Mouse (Mus musculus): ENCODE results near the gene Prdx5. TPM values are rescaled to one million over a fixed set of nuclear protein-coding genes. Genes with fewer than 3 reads are reported as not detected.

Gene Prdx5
- total and polyA plus RNA-seq, 3 experiments: 130 to 246 TPM; not detected in 1

DNA sequence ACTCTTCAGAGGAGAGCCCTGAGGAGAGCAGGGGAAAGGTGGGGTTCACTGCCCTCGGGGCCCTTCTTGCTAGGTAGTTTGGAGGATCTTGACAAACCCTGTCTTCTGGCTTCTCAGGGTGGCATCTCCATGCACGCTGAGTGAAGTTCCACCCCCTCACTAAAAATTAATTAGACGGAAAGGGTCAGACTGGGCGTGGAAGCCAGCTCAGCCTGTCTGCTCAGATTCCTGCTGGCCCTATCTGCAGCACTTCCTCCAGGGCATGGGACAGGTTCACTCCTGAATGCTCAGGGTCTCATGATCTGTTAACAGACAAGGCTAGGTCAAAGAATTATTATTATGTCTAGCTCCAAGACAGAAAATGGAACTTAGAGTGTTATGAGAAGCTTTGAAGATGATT is 17.4 kb downstream of the Prdx5 start:
- H3K27me3 ChIP-seq (ENCODE audit: control insufficient read depth in 1 of 2, insufficient read depth in 2 of 2, low read length in 2 of 2): no peaks in the 10 kb centered on the region
- peak overlapping the region; percentile 40; the same call in 1 of the 2 replicates for H3K9ac ChIP-seq (ENCODE audit: control insufficient read depth, low read depth, low read length, poor library complexity, severe bottlenecking)
- TF ChIP-seq ZMIZ1 (IDR thresholded peaks at IDR 0.05; ENCODE audit: low read depth, low read length) (no peak), ELF1 (IDR thresholded peaks at IDR 0.05; ENCODE audit: low read depth, low read length) (no peak), TCF12 (IDR thresholded peaks at IDR 0.05; ENCODE audit: low read depth, low read length) (no peak), EP300 (IDR thresholded peaks at IDR 0.05; ENCODE audit: low read depth in 1 of 2, low read length in 2 of 2) (no peak), NELFE (IDR thresholded peaks at IDR 0.05; ENCODE audit: low read depth, low read length) (0 out of 2 replicates have a peak, but pooled peaks have one; percentile 26), USF2 (IDR thresholded peaks at IDR 0.05; ENCODE audit: borderline replicate concordance in 1 of 2, insufficient read depth in 1 of 2, low read depth in 1 of 2, low read length in 2 of 2) (no peak), GABPA (IDR thresholded peaks at IDR 0.05; ENCODE audit: low read depth, low read length) (no peak)
- no peak overlapping the region for H3K4me3 ChIP-seq (ENCODE audit: control insufficient read depth in 1 of 2, insufficient read depth in 1 of 2, low read depth in 2 of 2, low read length in 2 of 2)
- H3K27ac ChIP-seq (ENCODE audit: control insufficient read depth, low read depth, low read length): no peak overlapping the region
- H3K4me1 ChIP-seq (ENCODE audit: control insufficient read depth in 1 of 2, insufficient read depth in 2 of 2, low read length in 2 of 2): peaks cover 3 to 20% of the 10 kb centered on the region in 2 experiments
- peak; percentile 45 for DNase-seq (ENCODE audit: low read depth, low spot score)
- peaks cover 8% of the 10 kb centered on the region for H3K79me2 ChIP-seq (ENCODE audit: control insufficient read depth, insufficient read depth, low read length, poor library complexity)
- peaks cover 0 to 15% of the 10 kb centered on the region in 2 experiments; a peak in 2 of 4 replicates for H3K36me3 ChIP-seq (ENCODE audit: control insufficient read depth in 1 of 2, insufficient read depth in 2 of 2, low read length in 2 of 2)
- H3K9me3 ChIP-seq (replicated peaks; ENCODE audit: insufficient read depth, low read length): no peaks in the 10 kb centered on the region

DNA sequence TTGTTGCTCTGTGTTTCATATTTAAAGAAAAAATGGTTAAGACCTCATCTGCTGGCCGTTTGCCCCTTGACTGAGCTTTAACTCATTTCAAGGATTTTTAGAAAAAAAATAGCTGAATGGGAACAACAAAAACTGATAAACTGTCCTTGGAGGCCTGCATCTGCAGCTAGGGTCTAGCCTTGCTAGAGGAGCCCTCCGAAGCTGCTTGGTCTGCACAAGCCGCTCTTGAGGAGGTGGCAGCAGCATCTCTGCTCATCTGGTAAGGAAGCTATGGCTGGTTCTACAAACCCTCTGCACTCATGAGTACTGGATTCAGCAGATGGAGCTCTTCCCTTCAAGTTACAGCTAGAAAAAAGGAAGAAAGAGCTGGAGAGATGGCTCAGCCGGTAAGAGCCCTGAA is 31.9 kb downstream of the Prdx5 start:
- TF ChIP-seq RCOR1 (IDR thresholded peaks at IDR 0.05; ENCODE audit: low read depth, low read length): no peak
- no peak for TF ChIP-seq ZKSCAN1 (IDR thresholded peaks at IDR 0.05; ENCODE audit: low read depth, low read length)
- no peak for TF ChIP-seq NELFE (IDR thresholded peaks at IDR 0.05; ENCODE audit: low read depth, low read length)
- TF ChIP-seq USF2 (IDR thresholded peaks at IDR 0.05; ENCODE audit: borderline replicate concordance in 1 of 2, insufficient read depth in 1 of 2, low read depth in 1 of 2, low read length in 2 of 2): no peak
- no peak for TF ChIP-seq JUND (IDR thresholded peaks at IDR 0.05; ENCODE audit: low read depth, low read length)
- no peak for TF ChIP-seq MEF2A (IDR thresholded peaks at IDR 0.05; ENCODE audit: extremely low read depth, insufficient replicate concordance, low read depth, low read length, poor library complexity, severe bottlenecking)
- TF ChIP-seq MAFK (IDR thresholded peaks at IDR 0.05; ENCODE audit: borderline replicate concordance, low read depth, low read length): no peak
- TF ChIP-seq ETS1 (IDR thresholded peaks at IDR 0.05; ENCODE audit: low read depth, low read length): no peak
- no peak for TF ChIP-seq POLR2AphosphoS2 (IDR thresholded peaks at IDR 0.05; ENCODE audit: low read length)
- TF ChIP-seq ZMIZ1 (IDR thresholded peaks at IDR 0.05; ENCODE audit: low read depth, low read length): no peak
- TF ChIP-seq MAZ (IDR thresholded peaks at IDR 0.05; ENCODE audit: low read depth, low read length): no peak
- TF ChIP-seq TBP (IDR thresholded peaks at IDR 0.05; ENCODE audit: low read depth, low read length): no peak
- no peak for TF ChIP-seq EP300 (IDR thresholded peaks at IDR 0.05; ENCODE audit: low read depth in 1 of 2, low read length in 2 of 2)
- TF ChIP-seq MYB (IDR thresholded peaks at IDR 0.05; ENCODE audit: low read depth, low read length): no peak
- TF ChIP-seq RAD21 (IDR thresholded peaks at IDR 0.05; ENCODE audit: low read depth, low read length): no peak; the same call in 1 of the 2 replicates
- TF ChIP-seq POLR2AphosphoS5 (IDR thresholded peaks at IDR 0.05; ENCODE audit: borderline replicate concordance, low read depth, low read length): no peak
- no peak for TF ChIP-seq HCFC1 (IDR thresholded peaks at IDR 0.05; ENCODE audit: low read depth, low read length)
- TF ChIP-seq KAT2A (conservative IDR thresholded peaks at IDR 0.05; ENCODE audit: low read depth, low read length): no peak
- no peak for TF ChIP-seq MXI1 (IDR thresholded peaks at IDR 0.05; ENCODE audit: low read depth, low read length)
- no peak for TF ChIP-seq ELF1 (IDR thresholded peaks at IDR 0.05; ENCODE audit: low read depth, low read length)
- no peak for DNase-seq (ENCODE audit: low read depth, low spot score)

More for the DNA sequence above, 31.9 kb downstream of the Prdx5 start:
- H3K79me2 ChIP-seq (ENCODE audit: control insufficient read depth, insufficient read depth, low read length, poor library complexity): no peaks in the 10 kb centered on the region
- no peaks in the 10 kb centered on the region for H3K36me3 ChIP-seq (ENCODE audit: control insufficient read depth in 1 of 2, insufficient read depth in 2 of 2, low read length in 2 of 2)
- no peaks in the 10 kb centered on the region for H3K27me3 ChIP-seq (ENCODE audit: control insufficient read depth in 1 of 2, insufficient read depth in 2 of 2, low read length in 2 of 2)
- no peak overlapping the region for H3K27ac ChIP-seq (ENCODE audit: control insufficient read depth, low read depth, low read length)
- no peak overlapping the region for H3K4me3 ChIP-seq (ENCODE audit: control insufficient read depth in 1 of 2, insufficient read depth in 1 of 2, low read depth in 2 of 2, low read length in 2 of 2)
- H3K9me3 ChIP-seq (replicated peaks; ENCODE audit: insufficient read depth, low read length): no peaks in the 10 kb centered on the region
- H3K9ac ChIP-seq (ENCODE audit: control insufficient read depth, low read depth, low read length, poor library complexity, severe bottlenecking): no peak overlapping the region
- peaks cover 0 to 3% of the 10 kb centered on the region in 2 experiments; a peak in 1 of 4 replicates for H3K4me1 ChIP-seq (ENCODE audit: control insufficient read depth in 1 of 2, insufficient read depth in 2 of 2, low read length in 2 of 2)
